Mouse (Mus musculus) bone marrow, adult 2 months (tissue): ENCODE data around the gene Olfr656.

ENCODE experiments used
- CTCF ChIP-seq: fragments of 200-500 bp; IDR thresholded peaks from 2 replicates; pipeline ENCODE4 v1.5.1; 2011; ENCODE audit warnings: low read length, control low read depth; ENCODE audit not compliant: control insufficient read depth, insufficient read depth
- POLR2A ChIP-seq: fragments of 200-500 bp; IDR thresholded peaks from 2 replicates; pipeline ENCODE4 v1.6.1; 2011; ENCODE audit warnings: low read depth, mild to moderate bottlenecking, control low read depth, low read length, borderline replicate concordance; ENCODE audit not compliant: control insufficient read depth

DNA sequence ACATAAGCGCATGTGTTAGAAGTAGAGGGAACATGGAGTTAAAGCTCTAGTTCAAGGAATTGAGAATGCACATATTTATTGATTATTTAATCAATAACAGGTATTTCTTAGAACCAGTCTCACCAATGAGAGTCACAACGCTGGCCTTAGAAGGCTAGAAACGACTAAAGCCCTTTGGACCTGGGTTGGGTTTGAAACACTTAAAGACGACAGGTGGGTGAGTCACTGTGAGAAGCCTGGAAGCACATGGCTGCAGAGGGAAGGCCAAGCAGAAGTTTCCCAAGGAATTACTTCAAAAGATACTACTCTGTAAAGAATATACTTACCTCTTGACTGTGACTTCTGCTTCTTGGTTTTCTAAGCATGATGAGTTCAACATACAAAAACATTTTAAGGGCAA is 32.9 kb upstream of the Olfr656 start:
- TF ChIP-seq POLR2A (no peak), CTCF (no peak)
